Mouse (Mus musculus) layer of hippocampus, postnatal 25 days (tissue): ENCODE measurements around the gene Disp1. TPM values are rescaled to one million over a fixed set of nuclear protein-coding genes. Genes with fewer than 3 reads are reported as not detected.

Experiments
- DNase-seq, 2 experiments: peaks; one replicate each; pipeline ENCODE4 v3.0.0; 2022; ENCODE audit warnings: mixed read lengths in 2 of 2, low spot score in 1 of 2; ENCODE audit errors: extremely low spot score in 1 of 2
- total RNA-seq, 2 experiments: library from RNA; stranded (reverse); gene quantifications; 2 replicates each; pipeline ENCODE4 v1.2.3; 2021

Disp1 gene
- total RNA-seq, 2 experiments from 2014 or later: 3.7 to 5.0 TPM

GRCm38 (mm10) chr1:183140511-183141268 lies 80.6 kb downstream of the Disp1 start:
- no peak for DNase-seq

GRCm38 (mm10) chr1:183138088-183138487 lies 83.2 kb downstream of the Disp1 start:
- no peak for DNase-seq

DNA sequence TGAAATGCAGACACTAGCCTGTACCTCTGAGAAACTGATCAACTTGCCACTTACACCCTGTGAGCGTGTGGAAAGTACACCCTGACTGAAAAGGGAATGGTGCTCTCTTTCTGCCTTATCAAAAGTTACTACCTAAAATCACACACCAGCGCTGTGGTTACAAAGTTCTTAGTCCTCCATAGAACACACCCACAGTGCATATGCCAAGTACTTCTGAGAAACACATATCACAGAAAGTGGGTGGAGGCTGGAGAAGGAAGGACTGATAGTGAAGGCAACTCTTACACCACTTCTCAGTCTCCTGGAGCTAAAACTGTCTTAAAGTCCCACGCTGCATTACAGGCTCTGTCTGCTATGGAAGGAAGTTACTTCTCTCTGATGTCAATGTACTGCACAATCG lies 86.9 kb downstream of the Disp1 start:
- no peak for DNase-seq

DNA sequence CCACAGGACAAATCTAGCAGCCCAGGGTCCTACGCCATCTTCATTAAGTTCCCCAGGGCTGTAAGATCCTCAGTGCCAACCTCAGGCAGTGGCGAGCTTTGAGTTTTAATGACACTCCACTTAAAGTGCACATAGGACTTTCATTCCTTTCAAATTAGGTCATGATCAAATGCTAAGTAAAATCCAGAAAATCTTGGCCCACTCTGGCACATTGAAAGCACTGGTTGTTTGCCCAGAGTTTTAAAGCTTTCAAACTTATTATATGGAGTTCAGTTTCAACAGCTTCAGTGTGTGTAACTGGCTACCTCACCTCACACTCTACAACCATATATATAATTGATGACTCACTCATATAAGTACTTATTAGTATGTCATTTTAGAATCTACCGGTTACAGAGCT lies 87.9 kb downstream of the Disp1 start:
- DNase-seq: no peak

- DNase-seq: no peak
These were observed 94.1 kb downstream of the Disp1 start for GRCm38 (mm10) chr1:183127246-183127645.

- DNase-seq: no peak
These were observed 97.6 kb downstream of the Disp1 start for GRCm38 (mm10) chr1:183123725-183124124.

GRCm38 (mm10) chr1:183120341-183120923 lies 100.9 kb downstream of the Disp1 start:
- no peak for DNase-seq

GRCm38 (mm10) chr1:183117827-183118825 lies 103.2 kb downstream of the Disp1 start:
- DNase-seq: no peak

- no peak for DNase-seq
These were observed 104.1 kb downstream of the Disp1 start for GRCm38 (mm10) chr1:183116946-183117826.

- DNase-seq: no peak
These were observed 104.9 kb downstream of the Disp1 start for GRCm38 (mm10) chr1:183116441-183116840.

GRCm38 (mm10) chr1:183115076-183115475 lies 106.2 kb downstream of the Disp1 start:
- DNase-seq: no peak

DNA sequence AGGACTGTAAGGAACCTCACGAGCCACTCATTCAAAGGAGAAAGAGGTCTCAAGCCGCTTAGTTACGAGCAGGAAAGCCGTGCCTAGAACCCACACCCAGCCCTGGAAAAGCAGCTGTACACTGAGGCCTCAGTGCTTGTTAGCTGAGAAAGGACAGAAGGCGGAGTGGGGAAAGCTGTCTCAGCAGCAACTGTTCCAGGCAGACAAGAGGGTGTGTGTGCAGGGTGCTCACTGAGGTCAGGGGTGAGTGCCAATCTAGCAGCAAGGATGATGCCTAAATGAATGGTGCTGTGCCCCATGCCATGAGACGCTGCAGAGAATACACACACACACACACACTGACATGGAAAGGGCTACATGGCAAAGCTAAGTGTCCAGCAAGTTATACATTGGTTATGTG lies 106.8 kb downstream of the Disp1 start:
- no peak for DNase-seq

DNA sequence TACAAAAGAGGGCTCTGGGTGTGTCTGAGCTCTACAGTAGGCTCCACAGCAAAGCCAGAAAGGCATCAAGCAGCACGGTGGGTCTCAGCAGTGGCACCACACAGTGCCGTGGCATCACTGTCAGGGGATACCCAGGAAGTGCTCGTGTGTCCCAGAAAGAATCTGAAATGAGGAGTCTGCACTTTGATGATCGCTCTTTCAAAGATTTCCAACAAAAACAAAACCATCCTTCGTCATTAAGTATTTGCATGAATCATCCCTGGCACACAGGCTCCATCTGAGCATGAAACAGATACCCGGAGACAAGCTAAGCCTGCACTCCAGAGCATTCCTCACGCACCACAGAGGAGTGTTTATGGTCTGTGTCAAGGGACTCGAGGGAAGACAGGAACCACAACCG lies 107.8 kb downstream of the Disp1 start:
- DNase-seq: no peak

- DNase-seq: no peak
These were observed 113.8 kb downstream of the Disp1 start for GRCm38 (mm10) chr1:183107476-183107875.

GRCm38 (mm10) chr1:183104696-183105095 lies 116.6 kb downstream of the Disp1 start:
- DNase-seq: no peak

DNA sequence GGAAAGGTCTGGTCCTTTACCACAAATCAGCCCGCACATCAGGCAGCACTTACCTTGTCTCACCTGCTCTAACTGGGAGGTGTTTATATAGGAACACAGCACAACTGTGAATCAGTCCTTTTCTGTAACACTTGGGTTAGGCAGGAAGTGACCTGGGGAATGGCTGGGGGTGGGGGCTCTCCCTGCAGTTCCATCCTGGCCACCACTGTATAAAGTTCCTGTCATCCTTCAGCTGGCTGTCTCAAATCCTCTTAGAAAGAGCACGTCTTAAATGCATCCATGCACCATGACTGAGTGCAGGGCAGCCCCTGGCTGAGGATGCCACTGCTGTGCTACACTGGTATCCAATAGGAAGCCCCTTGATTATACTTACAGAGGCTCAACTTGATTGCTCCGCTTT lies 118.5 kb downstream of the Disp1 start:
- DNase-seq: no peak

GRCm38 (mm10) chr1:183102153-183102552 lies 119.2 kb downstream of the Disp1 start:
- DNase-seq: no peak

DNA sequence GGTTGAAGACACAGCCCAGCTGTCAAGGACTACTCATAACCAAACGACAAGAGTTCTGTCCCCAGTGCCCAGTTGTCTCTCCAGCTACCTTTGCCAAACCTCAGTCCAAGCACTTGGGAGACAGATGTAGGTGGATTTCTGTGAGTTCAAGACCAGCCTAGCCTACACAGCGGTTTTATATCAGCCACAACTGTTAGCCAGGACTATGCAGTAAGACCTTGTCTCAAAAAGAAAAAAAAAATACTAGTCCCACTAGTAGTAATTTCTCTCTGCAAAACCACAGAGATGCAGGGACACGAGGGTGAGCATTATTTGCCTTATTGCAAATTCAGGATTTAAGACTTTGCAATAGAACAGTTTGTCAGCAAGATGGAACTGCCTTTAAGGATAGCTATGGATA lies 120.0 kb downstream of the Disp1 start:
- no peak for DNase-seq

GRCm38 (mm10) chr1:183100245-183100644 lies 121.1 kb downstream of the Disp1 start:
- no peak for DNase-seq

GRCm38 (mm10) chr1:183099686-183100085 lies 121.6 kb downstream of the Disp1 start:
- no peak for DNase-seq
